Mouse (Mus musculus) midbrain, embryonic 14.5 days (tissue): Measurements from ENCODE around the gene Hist1h4f. TPM values are rescaled to one million over a fixed set of nuclear protein-coding genes. Genes with fewer than 3 reads are reported as not detected.
"Not testable (repeated sequence)": the region's sequence is repeated elsewhere in the genome, so short reads cannot be mapped to it uniquely, and the experiment has no call there.

Source experiments
- ATAC-seq: fragments of 200-750 bp; cut with Nextera tagmentation; 2 replicates; pipeline ENCODE4 v1.8.0; 2017; ENCODE audit warnings: moderate number of reproducible peaks, moderate library complexity; ENCODE audit not compliant: low FRiP score, low TSS enrichment
- DNase-seq: peaks from one replicate; pipeline ENCODE4 v3.0.0-alpha.2; 2015
- H3K27ac ChIP-seq: fragments of 300-500 bp; sonication (generic); replicated peaks from 2 replicates; pipeline ENCODE4 v1.5.1; 2014; ENCODE audit warnings: mild to moderate bottlenecking, low read depth, low read length, moderate library complexity
- H3K27me3 ChIP-seq: fragments of 300-500 bp; sonication (generic); 2 replicates; pipeline ENCODE4 v1.6.1; 2014; ENCODE audit warnings: low read length, control low read depth, mixed read lengths; ENCODE audit not compliant: control insufficient read depth, insufficient read depth
- H3K36me3 ChIP-seq: fragments of 300-500 bp; sonication (generic); 2 replicates; pipeline ENCODE4 v1.6.1; 2014; ENCODE audit warnings: low read length, control low read depth; ENCODE audit not compliant: control insufficient read depth, insufficient read depth
- H3K4me1 ChIP-seq: fragments of 300-500 bp; sonication (generic); 2 replicates; pipeline ENCODE4 v1.6.1; 2014; ENCODE audit warnings: mild to moderate bottlenecking, antibody characterized with exemption, low read length, control low read depth; ENCODE audit not compliant: control insufficient read depth, insufficient read depth
- H3K4me2 ChIP-seq: fragments of 300-500 bp; sonication (generic); 2 replicates; pipeline ENCODE4 v1.6.1; 2014; ENCODE audit warnings: mild to moderate bottlenecking, low read length, moderate library complexity
- H3K4me3 ChIP-seq: fragments of 300-500 bp; sonication (generic); replicated peaks from 2 replicates; pipeline ENCODE4 v1.5.1; 2014; ENCODE audit warnings: low read depth, low read length
- H3K9ac ChIP-seq: fragments of 300-500 bp; sonication (generic); replicated peaks from 2 replicates; pipeline ENCODE4 v1.6.1; 2014; ENCODE audit warnings: mild to moderate bottlenecking, low read length, moderate library complexity
- H3K9me3 ChIP-seq: fragments of 300-500 bp; sonication (generic); 2 replicates; pipeline ENCODE4 v1.6.1; 2016; ENCODE audit warnings: low read length, control low read depth, mixed read lengths; ENCODE audit not compliant: control insufficient read depth
- WGBS: fragments of 180-500 bp; shearing (Covaris S2); extraction: QIAGEN DNeasy Blood & Tissue Kit; methylation state at CpG from one replicate; pipeline ENCODE4 v1.1.7; 2014; 5-methylcytosine and 5-hydroxymethylcytosine counted together
- polyA plus RNA-seq: library from polyadenylated mRNA; unstranded; fragments of >200 nt; fragmentation: Nextera tagmentation; extraction: Ambion mirVana; gene quantifications from 2 replicates; pipeline ENCODE4 v1.2.1, GENCODE M21; 2014

The Hist1h4f gene
- polyA plus RNA-seq, 1 experiment from 2014 or later, result not detected

- Histone ChIP-seq H3K9ac (peak within 1 kb of the TSS; percentile 47), H3K9me3 (no peaks in the 10 kb centered on the region), H3K36me3 (no peaks in the 10 kb centered on the region), H3K27ac (peak within 1 kb of the TSS; percentile 78), H3K27me3 (no peaks in the 10 kb centered on the region), H3K4me3 (peak within 1 kb of the TSS; percentile 39), H3K4me1 (peaks cover 23% of the 10 kb centered on the region), H3K4me2 (peak within 1 kb of the TSS; percentile 74)
- DNase-seq, result peak; percentile 98
- under 1% methylated on average over 43 of the region's 43 CpGs for WGBS
- ATAC-seq, result peak; percentile 91
Measured at GRCm38 (mm10) chr13:23581408-23582218, 30.2 kb upstream of the Hist1h4f start, which contains the start of gene Hist1h4d. Gene Hist1h4d (plus strand): TSS chr13:23581598.

GRCm38 (mm10) chr13:23577835-23578234 lies 26.4 kb upstream of the Hist1h4f start:
- DNase-seq (no peak), ATAC-seq (no peak)
- peaks cover 28% of the 10 kb centered on the region for H3K4me1 ChIP-seq
- no peaks in the 10 kb centered on the region for H3K36me3 ChIP-seq
- H3K9ac ChIP-seq, result no peak overlapping the region
- no peaks in the 10 kb centered on the region for H3K9me3 ChIP-seq
- H3K4me2 ChIP-seq, result no peak overlapping the region
- no peaks in the 10 kb centered on the region for H3K27me3 ChIP-seq
- 95% methylated on average over 1 of the region's 1 CpGs for WGBS
- no peak overlapping the region for H3K4me3 ChIP-seq
- no peak overlapping the region for H3K27ac ChIP-seq

- ATAC-seq (no peak), DNase-seq (no peak)
- H3K4me1 ChIP-seq, result peaks cover 31% of the 10 kb centered on the region
- H3K9ac ChIP-seq, result peak overlapping the region; percentile 30; the same call in 1 of the 2 replicates
- H3K27ac ChIP-seq, result no peak overlapping the region
- peak overlapping the region; percentile 59 for H3K4me2 ChIP-seq
- H3K4me3 ChIP-seq, result peak overlapping the region; percentile 36; the same call in 1 of the 2 replicates
- no peaks in the 10 kb centered on the region for H3K9me3 ChIP-seq
- H3K36me3 ChIP-seq, result no peaks in the 10 kb centered on the region
- 46% methylated on average over 6 of the region's 6 CpGs for WGBS
- H3K27me3 ChIP-seq, result no peaks in the 10 kb centered on the region
Measured at GRCm38 (mm10) chr13:23576906-23577639, 25.6 kb upstream of the Hist1h4f start.

GRCm38 (mm10) chr13:23576351-23576881 lies 25.0 kb upstream of the Hist1h4f start:
- ATAC-seq (no peak), DNase-seq (no peak)
- peak overlapping the region; percentile 36 for H3K4me3 ChIP-seq
- no peaks in the 10 kb centered on the region for H3K9me3 ChIP-seq
- 2% methylated on average over 7 of the region's 7 CpGs for WGBS
- peaks cover 30% of the 10 kb centered on the region for H3K4me1 ChIP-seq
- H3K9ac ChIP-seq, result peak overlapping the region; percentile 30; the same call in 1 of the 2 replicates
- no peaks in the 10 kb centered on the region for H3K27me3 ChIP-seq
- H3K36me3 ChIP-seq, result no peaks in the 10 kb centered on the region
- peak overlapping the region; percentile 49; the same call in 1 of the 2 replicates for H3K27ac ChIP-seq
- peak overlapping the region; percentile 59 for H3K4me2 ChIP-seq

GRCm38 (mm10) chr13:23575864-23576313 lies 24.4 kb upstream of the Hist1h4f start:
- WGBS, result 0% methylated on average over 10 of the region's 40 CpGs
- not testable (repeated sequence) for H3K9me3 ChIP-seq, H3K27me3 ChIP-seq, DNase-seq, H3K36me3 ChIP-seq, ATAC-seq
- Histone ChIP-seq H3K4me3 (peak overlapping the region; percentile 36), H3K4me1 (peaks cover 30% of the 10 kb centered on the region), H3K27ac (peak overlapping the region; percentile 68), H3K9ac (peak overlapping the region; percentile 30; the same call in 1 of the 2 replicates), H3K4me2 (peak overlapping the region; percentile 59)

- ATAC-seq, result peak; percentile 72
- peak within 1 kb of the TSS; percentile 30; the same call in 1 of the 2 replicates for H3K9ac ChIP-seq
- H3K36me3 ChIP-seq, result no peaks in the 10 kb centered on the region
- peak within 1 kb of the TSS; percentile 59 for H3K4me2 ChIP-seq
- peak within 1 kb of the TSS; percentile 36 for H3K4me3 ChIP-seq
- H3K27ac ChIP-seq, result peak within 1 kb of the TSS; percentile 76
- no peaks in the 10 kb centered on the region for H3K9me3 ChIP-seq
- H3K27me3 ChIP-seq, result no peaks in the 10 kb centered on the region
- under 1% methylated on average over 18 of the region's 18 CpGs for WGBS
- DNase-seq, result peak; percentile 88
- peaks cover 31% of the 10 kb centered on the region for H3K4me1 ChIP-seq
Measured at GRCm38 (mm10) chr13:23575271-23575851, 23.9 kb upstream of the Hist1h4f start, which contains the start of gene Hist1h3d. Gene Hist1h3d (plus strand): TSS chr13:23575763.

GRCm38 (mm10) chr13:23574546-23575170 lies 23.2 kb upstream of the Hist1h4f start:
- DNase-seq, result peak; percentile 37
- Histone ChIP-seq H3K4me2 (peak overlapping the region; percentile 59), H3K4me1 (peaks cover 35% of the 10 kb centered on the region), H3K4me3 (peak overlapping the region; percentile 36), H3K27ac (peak overlapping the region; percentile 76)
- H3K27me3 ChIP-seq, H3K36me3 ChIP-seq, H3K9me3 ChIP-seq, H3K9ac ChIP-seq: not testable (repeated sequence)
- 0% methylated on average over 5 of the region's 39 CpGs for WGBS
- 0 out of 2 replicates have a peak, but pooled peaks have one; percentile 0 for ATAC-seq
